22 mouse cellular contexts compared by ENCODE assay signal in the genomic region with DNA sequence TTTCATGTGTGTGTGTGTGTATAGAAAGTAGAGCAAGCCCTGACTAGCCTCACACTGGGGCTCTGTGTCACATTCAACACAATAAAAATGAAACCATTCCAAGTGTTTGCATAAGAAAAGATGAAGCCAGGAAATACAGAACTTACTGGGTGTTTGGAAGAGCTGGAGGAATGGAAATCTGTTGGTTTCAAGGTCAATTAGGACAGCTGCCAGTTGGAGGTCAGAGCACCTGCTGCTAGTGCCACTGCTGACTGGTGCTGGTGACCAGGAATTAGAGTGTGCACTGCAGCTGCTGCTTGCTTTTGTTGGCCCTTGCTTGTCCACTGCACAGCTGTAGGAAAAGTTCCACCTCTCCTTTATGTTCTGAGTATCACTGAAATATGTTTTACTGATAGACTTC.
DNase-seq lines count a peak whose midpoint lies in the region; ATAC-seq and TF ChIP-seq lines count a peak whose summit lies in the region.
"Had no signal": no experiment of that assay in that cellular context is flagged by ENCODE, and none has a peak within 500 bp of the region (broad histone marks: within the 10 kb centered on the region; RNA-seq: fewer than 3 reads in every experiment).

No protein-coding gene starts in this region.

- H3K9me3 ChIP-seq in forebrain, postnatal 0 days (ENCODE audit: low read length) = no peaks in the 10 kb centered on the region
- no peaks in the 10 kb centered on the region for H3K9me3 ChIP-seq in forebrain, embryonic 15.5 days
- 0 out of 2 replicates have a peak, but pooled peaks cover 4% of the 10 kb centered on the region for H3K9me3 ChIP-seq in midbrain, postnatal 0 days (ENCODE audit: low read length)
- no peaks in the 10 kb centered on the region for H3K9me3 ChIP-seq in midbrain, embryonic 15.5 days
- H3K9me3 ChIP-seq: hindbrain, embryonic 15.5 days had no signal

- no peak for TF ChIP-seq CTCF in forebrain, postnatal 0 days (IDR thresholded peaks at IDR 0.05; ENCODE audit: low read depth)
- TF ChIP-seq CTCF in midbrain, postnatal 0 days (IDR thresholded peaks at IDR 0.05) = no peak

- no peak overlapping the region for H3K4me3 ChIP-seq in forebrain, postnatal 0 days (ENCODE audit: low read depth, low read length)
- no peak overlapping the region for H3K4me3 ChIP-seq in forebrain, embryonic 15.5 days
- no peak overlapping the region for H3K4me3 ChIP-seq in midbrain, postnatal 0 days (ENCODE audit: low read depth, low read length)
- H3K4me3 ChIP-seq in midbrain, embryonic 15.5 days = no peak overlapping the region
- H3K4me3 ChIP-seq: heart, embryonic 12.5 days; hindbrain, embryonic 15.5 days; megakaryocyte, embryonic 14.5 days; neural tube, embryonic 13.5 days had no signal

- no peak overlapping the region for H3K27ac ChIP-seq in forebrain, postnatal 0 days (ENCODE audit: low read depth, low read length)
- H3K27ac ChIP-seq in forebrain, embryonic 15.5 days (replicated peaks) = no peak overlapping the region
- no peak overlapping the region for H3K27ac ChIP-seq in midbrain, postnatal 0 days (ENCODE audit: low read depth, low read length)
- H3K27ac ChIP-seq in midbrain, embryonic 15.5 days = no peak overlapping the region
- H3K27ac ChIP-seq: hindbrain, embryonic 15.5 days; liver, embryonic 14.5 days; neural tube, embryonic 13.5 days had no signal

- DNase-seq in forebrain, postnatal 0 days = peak; percentile 19
- DNase-seq in midbrain, postnatal 0 days (ENCODE audit: low spot score) = peak; percentile 8
- DNase-seq in gonadal fat pad, adult 2 months (ENCODE audit: low read depth) = peak; percentile 49
- no peak for DNase-seq in thymus, adult 18-20 months
- no peak for DNase-seq in layer of hippocampus, adult 18-20 months (ENCODE audit: low spot score in 2 of 2)
- DNase-seq in right cerebral cortex, postnatal 36 days (ENCODE audit: low spot score in 2 of 2) = no peak
- DNase-seq: adrenal gland, postnatal 10 days; cerebellum, adult 11-12 months; cerebellum, postnatal 25 days; gastrocnemius, postnatal 25 days; kidney, adult 18-20 months; kidney, postnatal 14 days; lung, postnatal 10 days; right cerebral cortex, postnatal 4 days; thymus, postnatal 4 days had no signal

- H3K4me1 ChIP-seq in forebrain, postnatal 0 days (ENCODE audit: insufficient read depth) = no peaks in the 10 kb centered on the region
- no peaks in the 10 kb centered on the region for H3K4me1 ChIP-seq in forebrain, embryonic 15.5 days
- H3K4me1 ChIP-seq in midbrain, postnatal 0 days (ENCODE audit: insufficient read depth, low read length) = no peaks in the 10 kb centered on the region
- no peaks in the 10 kb centered on the region for H3K4me1 ChIP-seq in midbrain, embryonic 15.5 days

- H3K9ac ChIP-seq in forebrain, postnatal 0 days = no peak overlapping the region
- H3K9ac ChIP-seq in forebrain, embryonic 15.5 days (replicated peaks) = no peak overlapping the region
- H3K9ac ChIP-seq in midbrain, postnatal 0 days (replicated peaks; ENCODE audit: low read length, poor library complexity, severe bottlenecking) = no peak overlapping the region
- no peak overlapping the region for H3K9ac ChIP-seq in midbrain, embryonic 15.5 days
- H3K9ac ChIP-seq: heart, embryonic 12.5 days; hindbrain, embryonic 15.5 days; liver, embryonic 14.5 days; neural tube, embryonic 13.5 days had no signal

- H3K27me3 ChIP-seq in forebrain, postnatal 0 days (ENCODE audit: insufficient read depth, low read length) = no peaks in the 10 kb centered on the region
- no peaks in the 10 kb centered on the region for H3K27me3 ChIP-seq in forebrain, embryonic 15.5 days
- no peaks in the 10 kb centered on the region for H3K27me3 ChIP-seq in midbrain, postnatal 0 days (ENCODE audit: insufficient read depth, low read length)
- no peaks in the 10 kb centered on the region for H3K27me3 ChIP-seq in midbrain, embryonic 15.5 days (replicated peaks)
- H3K27me3 ChIP-seq: heart, embryonic 12.5 days; hindbrain, embryonic 15.5 days; megakaryocyte, embryonic 14.5 days; neural tube, embryonic 13.5 days had no signal

- ATAC-seq in forebrain, postnatal 0 days = peak; percentile 48; the same call in 1 of the 2 replicates
- ATAC-seq in forebrain, embryonic 15.5 days (replicated peaks) = no peak; the same call in 1 of the 2 replicates
- ATAC-seq in midbrain, postnatal 0 days (ENCODE audit: low FRiP score) = no peak
- no peak for ATAC-seq in midbrain, embryonic 15.5 days (replicated peaks)

- H3K4me2 ChIP-seq in forebrain, postnatal 0 days (ENCODE audit: low read depth) = no peak overlapping the region
- no peak overlapping the region for H3K4me2 ChIP-seq in forebrain, embryonic 15.5 days (replicated peaks)
- no peak overlapping the region for H3K4me2 ChIP-seq in midbrain, postnatal 0 days (ENCODE audit: low read depth, low read length, poor library complexity, severe bottlenecking)
- H3K4me2 ChIP-seq in midbrain, embryonic 15.5 days = no peak overlapping the region
- H3K4me2 ChIP-seq: heart, embryonic 12.5 days; hindbrain, embryonic 15.5 days; neural tube, embryonic 13.5 days had no signal

- H3K36me3 ChIP-seq in forebrain, postnatal 0 days (ENCODE audit: insufficient read depth) = no peaks in the 10 kb centered on the region
- no peaks in the 10 kb centered on the region for H3K36me3 ChIP-seq in forebrain, embryonic 15.5 days
- H3K36me3 ChIP-seq in midbrain, postnatal 0 days (ENCODE audit: insufficient read depth, low read length) = no peaks in the 10 kb centered on the region
- no peaks in the 10 kb centered on the region for H3K36me3 ChIP-seq in midbrain, embryonic 15.5 days (replicated peaks)
- H3K36me3 ChIP-seq: heart, embryonic 12.5 days; hindbrain, embryonic 15.5 days; neural tube, embryonic 13.5 days had no signal

Comparison
In these comparisons a context has a peak if more than half of its experiments do, and no peak if none do; other contexts are left out.
1. DNase-seq: peak in forebrain, postnatal 0 days (single experiment), midbrain, postnatal 0 days (single experiment) and gonadal fat pad, adult 2 months (single experiment); none in thymus, adult 18-20 months (0 of 2), layer of hippocampus, adult 18-20 months (0 of 2) and right cerebral cortex, postnatal 36 days (0 of 2).